Mouse (Mus musculus): ENCODE data around the gene Tmem56. TPM values are rescaled to one million over a fixed set of nuclear protein-coding genes. Genes with fewer than 3 reads are reported as not detected.

The Tmem56 gene
- total and polyA plus RNA-seq, 3 experiments: 0.68 to 2.9 (median 0.99) TPM

DNA sequence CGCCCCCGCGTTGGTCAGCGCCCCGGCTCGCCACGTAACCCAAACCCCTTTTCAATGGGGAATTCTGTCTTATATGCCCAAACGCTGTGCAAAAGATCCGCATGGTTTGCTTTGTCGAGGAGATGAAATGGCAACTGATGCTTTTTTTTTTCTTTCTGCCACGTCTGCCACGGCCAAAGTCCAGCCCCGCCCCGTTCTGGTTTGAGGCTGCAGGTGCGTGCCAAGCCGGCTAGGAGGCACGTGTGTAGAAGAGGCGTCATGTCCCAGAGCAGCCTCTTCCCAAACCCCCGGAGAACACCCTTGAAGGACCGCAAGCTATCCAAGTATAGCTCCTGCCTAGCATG is 19.7 kb downstream of the Tmem56 start:
- 1% methylated on average over 20 of the region's 20 CpGs for WGBS
- intact Hi-C loops (cut with DNase I): loop anchor here (2.0 kb wide), 1 partner anchor 28 kb away; the partner anchor contains the start of gene Alg14
- H3K27ac ChIP-seq: no peak overlapping the region
- peak overlapping the region; percentile 56 for H3K4me3 ChIP-seq
- H3K79me2 ChIP-seq (replicated peaks; ENCODE audit: control insufficient read depth, insufficient read depth, low read length): no peaks in the 10 kb centered on the region
- H3K36me3 ChIP-seq (ENCODE audit: control insufficient read depth, insufficient read depth, low read length): no peaks in the 10 kb centered on the region
- peaks cover 1% of the 10 kb centered on the region for H3K4me1 ChIP-seq (ENCODE audit: control insufficient read depth, insufficient read depth, low read length)
- TF ChIP-seq CTCF (IDR thresholded peaks at IDR 0.05) (no peak), POLR2A (IDR thresholded peaks at IDR 0.05; ENCODE audit: insufficient read depth, low read depth, low read length) (no peak), EP300 (IDR thresholded peaks at IDR 0.05; ENCODE audit: insufficient read depth, low read depth, low read length) (no peak)
- no peaks in the 10 kb centered on the region for H3K27me3 ChIP-seq (ENCODE audit: control insufficient read depth, insufficient read depth, low read length)
- peak overlapping the region; percentile 65 for H3K9ac ChIP-seq (ENCODE audit: low read depth, low read length)
- DNase-seq: peak in 1 of 2 experiments; percentile 48

DNA sequence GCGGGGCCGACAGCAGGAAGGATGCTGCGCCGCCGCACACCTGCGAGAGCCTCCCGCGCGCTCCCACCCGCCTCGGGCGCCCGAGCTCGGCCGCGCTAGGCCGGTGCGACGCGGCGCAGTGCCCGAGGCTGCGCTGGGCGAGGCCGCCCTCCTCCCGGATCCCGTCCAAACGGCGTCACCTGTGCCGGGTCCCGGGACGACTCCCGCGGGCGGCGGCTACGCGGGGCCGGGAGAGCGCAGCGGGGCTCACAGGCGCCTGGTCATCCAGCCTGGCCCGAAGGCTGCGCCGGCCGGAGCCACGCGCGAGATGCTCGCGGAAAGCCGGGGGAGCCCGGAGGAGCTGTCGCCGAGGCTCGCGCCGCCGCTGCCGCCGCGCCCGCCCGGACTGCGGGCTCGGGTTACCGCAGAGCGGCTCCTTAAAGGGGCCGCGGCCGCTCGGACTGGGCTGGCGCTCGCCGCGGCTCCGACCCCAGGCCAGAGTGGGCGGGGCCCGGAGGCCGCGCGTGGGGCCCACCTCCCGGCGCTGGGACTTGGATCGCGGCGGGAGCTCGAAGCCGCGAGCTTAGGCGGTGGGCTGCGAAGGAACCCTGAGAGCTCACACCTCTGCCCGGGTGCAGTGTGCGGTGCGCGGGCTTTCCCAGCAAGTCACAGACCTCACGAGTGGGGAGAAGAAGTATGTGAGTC is 20.2 kb downstream of the Tmem56 start:
- Histone ChIP-seq H3K27me3 (ENCODE audit: control insufficient read depth, insufficient read depth, low read length) (no peaks in the 10 kb centered on the region), H3K9ac (ENCODE audit: low read depth, low read length) (peak overlapping the region; percentile 65), H3K36me3 (ENCODE audit: control insufficient read depth, insufficient read depth, low read length) (no peaks in the 10 kb centered on the region), H3K79me2 (replicated peaks; ENCODE audit: control insufficient read depth, insufficient read depth, low read length) (no peaks in the 10 kb centered on the region), H3K4me1 (ENCODE audit: control insufficient read depth, insufficient read depth, low read length) (peaks cover 1% of the 10 kb centered on the region), H3K4me3 (peak overlapping the region; percentile 56), H3K27ac (peak overlapping the region; percentile 17; the same call in 1 of the 2 replicates)
- DNase-seq: peak; percentile 68 to 77
- under 1% methylated on average over 88 of the region's 97 CpGs for WGBS
- intact Hi-C loops (cut with DNase I): loop anchor here (2.0 kb wide), 1 partner anchor 28 kb away; the partner anchor contains the start of gene Alg14
- TF ChIP-seq POLR2A (IDR thresholded peaks at IDR 0.05; ENCODE audit: insufficient read depth, low read depth, low read length) (no peak), EP300 (IDR thresholded peaks at IDR 0.05; ENCODE audit: insufficient read depth, low read depth, low read length) (no peak), CTCF (IDR thresholded peaks at IDR 0.05) (no peak)

DNA sequence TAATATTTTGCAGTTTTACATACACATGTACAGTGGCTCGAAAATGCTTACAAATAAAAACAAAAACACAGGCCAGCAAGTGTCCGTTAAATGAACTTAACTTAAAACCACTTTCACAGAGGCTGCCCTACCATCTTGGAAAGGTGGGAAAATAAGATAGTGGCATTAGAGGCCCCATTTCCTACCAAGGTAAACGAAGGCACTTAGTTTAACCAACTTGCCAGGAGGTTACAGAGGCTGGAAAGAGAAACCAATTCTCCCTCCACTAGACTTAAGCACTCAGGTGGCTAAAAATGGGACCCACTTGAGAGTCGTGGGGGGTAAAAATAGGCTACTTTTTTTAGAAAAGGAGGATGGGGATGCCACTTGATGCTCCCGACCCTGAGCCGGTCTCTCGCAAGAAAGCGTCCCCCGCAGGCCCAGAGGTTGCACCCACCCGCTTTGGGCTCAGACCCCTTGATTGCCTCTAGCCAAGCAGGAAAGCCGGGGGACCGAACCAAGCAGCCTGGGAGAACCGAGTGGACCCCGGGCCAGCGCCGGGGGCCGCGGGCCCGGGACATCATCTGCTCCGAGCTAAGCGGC is 20.9 kb downstream of the Tmem56 start:
- 18% methylated on average over 21 of the region's 21 CpGs for WGBS
- Histone ChIP-seq H3K4me3 (peak overlapping the region; percentile 56), H3K9ac (ENCODE audit: low read depth, low read length) (peak overlapping the region; percentile 65), H3K27me3 (ENCODE audit: control insufficient read depth, insufficient read depth, low read length) (no peaks in the 10 kb centered on the region), H3K27ac (no peak overlapping the region; the same call in 1 of the 2 replicates), H3K79me2 (replicated peaks; ENCODE audit: control insufficient read depth, insufficient read depth, low read length) (no peaks in the 10 kb centered on the region), H3K36me3 (ENCODE audit: control insufficient read depth, insufficient read depth, low read length) (no peaks in the 10 kb centered on the region), H3K4me1 (ENCODE audit: control insufficient read depth, insufficient read depth, low read length) (peaks cover 1% of the 10 kb centered on the region)
- intact Hi-C loops (cut with DNase I): loop anchor here (2.0 kb wide), 1 partner anchor 29 kb away; the partner anchor contains the start of gene Alg14
- TF ChIP-seq CTCF (IDR thresholded peaks at IDR 0.05): no peak
- TF ChIP-seq POLR2A (IDR thresholded peaks at IDR 0.05; ENCODE audit: insufficient read depth, low read depth, low read length): no peak
- TF ChIP-seq EP300 (IDR thresholded peaks at IDR 0.05; ENCODE audit: insufficient read depth, low read depth, low read length): no peak
- no peak for DNase-seq

DNA sequence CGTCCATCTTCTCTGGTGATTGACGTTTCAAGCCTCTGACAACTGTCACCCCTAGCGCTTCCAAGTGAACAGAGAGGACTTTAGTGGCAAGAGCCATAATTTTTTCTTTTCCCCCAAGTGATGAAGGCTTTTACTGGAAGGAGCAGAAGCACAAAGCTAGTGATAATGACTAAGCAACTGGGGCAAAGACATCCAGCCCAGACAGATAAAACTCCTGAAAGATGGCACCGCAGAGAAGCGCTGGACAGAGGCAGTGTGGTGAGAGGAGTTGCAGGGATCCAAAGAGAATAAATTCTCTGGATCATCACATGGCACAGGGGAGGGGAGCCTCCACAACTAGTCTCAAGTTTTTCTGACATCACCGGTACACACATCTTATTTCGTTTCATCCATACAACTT is 21.6 kb downstream of the Tmem56 start:
- Histone ChIP-seq H3K27ac (no peak overlapping the region), H3K79me2 (replicated peaks; ENCODE audit: control insufficient read depth, insufficient read depth, low read length) (no peaks in the 10 kb centered on the region), H3K4me1 (ENCODE audit: control insufficient read depth, insufficient read depth, low read length) (peaks cover 1% of the 10 kb centered on the region), H3K36me3 (ENCODE audit: control insufficient read depth, insufficient read depth, low read length) (no peaks in the 10 kb centered on the region), H3K27me3 (ENCODE audit: control insufficient read depth, insufficient read depth, low read length) (no peaks in the 10 kb centered on the region), H3K9ac (ENCODE audit: low read depth, low read length) (no peak overlapping the region), H3K4me3 (no peak overlapping the region)
- intact Hi-C loops (cut with DNase I): no loop called here
- TF ChIP-seq CTCF (IDR thresholded peaks at IDR 0.05) (no peak), EP300 (IDR thresholded peaks at IDR 0.05; ENCODE audit: insufficient read depth, low read depth, low read length) (no peak), POLR2A (IDR thresholded peaks at IDR 0.05; ENCODE audit: insufficient read depth, low read depth, low read length) (no peak)
- DNase-seq: peak in 1 of 2 experiments; percentile 7
- WGBS: 94% methylated on average over 7 of the region's 7 CpGs

DNA sequence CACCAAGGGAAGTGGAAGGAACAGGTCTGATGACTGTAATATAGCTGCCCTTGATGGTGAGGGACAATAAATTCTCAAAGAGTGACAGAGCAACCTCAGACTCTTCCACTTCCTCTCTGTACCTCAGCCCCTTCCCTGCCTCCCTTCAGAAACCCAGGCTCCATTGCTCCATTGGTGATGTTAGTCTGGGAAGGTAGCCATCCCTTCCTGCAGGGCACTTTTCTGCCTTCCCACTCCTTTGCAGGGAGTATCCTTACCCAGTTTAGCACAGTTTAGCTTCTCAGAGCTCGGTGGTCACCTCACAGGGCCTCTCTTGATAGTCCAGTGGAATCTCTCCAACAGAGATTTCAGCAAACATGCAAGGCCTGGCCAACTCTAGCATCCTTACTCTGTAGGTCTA is 22.1 kb downstream of the Tmem56 start:
- no peak overlapping the region for H3K9ac ChIP-seq (ENCODE audit: low read depth, low read length)
- H3K27me3 ChIP-seq (ENCODE audit: control insufficient read depth, insufficient read depth, low read length): no peaks in the 10 kb centered on the region
- no peak overlapping the region for H3K27ac ChIP-seq
- peak in 1 of 2 experiments; percentile 7 for DNase-seq
- H3K4me3 ChIP-seq: no peak overlapping the region
- H3K4me1 ChIP-seq (ENCODE audit: control insufficient read depth, insufficient read depth, low read length): peaks cover 1% of the 10 kb centered on the region
- H3K79me2 ChIP-seq (replicated peaks; ENCODE audit: control insufficient read depth, insufficient read depth, low read length): no peaks in the 10 kb centered on the region
- 82% methylated on average over 1 of the region's 1 CpGs for WGBS
- no peaks in the 10 kb centered on the region for H3K36me3 ChIP-seq (ENCODE audit: control insufficient read depth, insufficient read depth, low read length)
- TF ChIP-seq POLR2A (IDR thresholded peaks at IDR 0.05; ENCODE audit: insufficient read depth, low read depth, low read length) (no peak), CTCF (IDR thresholded peaks at IDR 0.05) (no peak), EP300 (IDR thresholded peaks at IDR 0.05; ENCODE audit: insufficient read depth, low read depth, low read length) (no peak)
- intact Hi-C loops (cut with DNase I): no loop called here

DNA sequence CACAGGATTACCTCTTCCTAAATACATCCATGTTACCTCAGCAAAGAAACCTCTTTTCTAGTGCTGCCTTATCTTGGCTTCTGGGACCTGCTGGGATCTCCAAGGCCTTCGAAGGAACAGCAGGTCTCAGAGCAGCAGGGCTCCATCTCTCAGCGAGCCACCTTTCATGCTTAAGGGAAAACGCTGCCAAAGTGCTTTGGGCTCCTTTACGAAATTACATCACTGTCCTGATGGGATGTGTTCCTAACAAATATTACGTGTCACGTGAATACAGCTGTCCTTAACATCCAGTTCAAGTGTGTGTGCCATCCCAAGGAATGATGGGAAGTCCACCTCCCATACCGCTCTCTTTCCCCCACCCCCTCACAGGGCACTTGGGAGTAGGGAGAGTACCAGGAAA is 22.9 kb downstream of the Tmem56 start:
- WGBS: 90% methylated on average over 7 of the region's 7 CpGs
- TF ChIP-seq CTCF (IDR thresholded peaks at IDR 0.05) (no peak), EP300 (IDR thresholded peaks at IDR 0.05; ENCODE audit: insufficient read depth, low read depth, low read length) (no peak), POLR2A (IDR thresholded peaks at IDR 0.05; ENCODE audit: insufficient read depth, low read depth, low read length) (no peak)
- Histone ChIP-seq H3K27ac (no peak overlapping the region), H3K36me3 (ENCODE audit: control insufficient read depth, insufficient read depth, low read length) (no peaks in the 10 kb centered on the region), H3K27me3 (ENCODE audit: control insufficient read depth, insufficient read depth, low read length) (no peaks in the 10 kb centered on the region), H3K79me2 (replicated peaks; ENCODE audit: control insufficient read depth, insufficient read depth, low read length) (no peaks in the 10 kb centered on the region), H3K9ac (ENCODE audit: low read depth, low read length) (no peak overlapping the region), H3K4me1 (ENCODE audit: control insufficient read depth, insufficient read depth, low read length) (peaks cover 1% of the 10 kb centered on the region), H3K4me3 (no peak overlapping the region)
- intact Hi-C loops (cut with DNase I): no loop called here
- DNase-seq: peak in 1 of 2 experiments; percentile 4
